Mouse (Mus musculus) bone marrow macrophage, adult 2 months (primary cell): ENCODE measurements around the gene Nphp3. TPM values are rescaled to one million over a fixed set of nuclear protein-coding genes. Genes with fewer than 3 reads are reported as not detected.

Experiments
- H3K27ac ChIP-seq: 2 replicates; pipeline ENCODE4 v1.5.1; 2012; ENCODE audit warnings: low read depth, low read length; ENCODE audit not compliant: insufficient read depth
- H3K4me1 ChIP-seq: 2 replicates; pipeline ENCODE4 v1.6.1; 2012; ENCODE audit warnings: low read length; ENCODE audit not compliant: control insufficient read depth, insufficient read depth
- H3K4me3 ChIP-seq: 2 replicates; pipeline ENCODE4 v1.5.1; 2012; ENCODE audit warnings: mild to moderate bottlenecking, low read length, moderate library complexity; ENCODE audit not compliant: insufficient read depth
- CTCF ChIP-seq: IDR thresholded peaks from 2 replicates; pipeline ENCODE4 v1.5.1; 2012; ENCODE audit warnings: low read depth, mild to moderate bottlenecking, low read length, moderate library complexity
- POLR2A ChIP-seq: IDR thresholded peaks from 2 replicates; pipeline ENCODE4 v1.6.1; 2012; ENCODE audit warnings: mild to moderate bottlenecking, low read depth, low read length, borderline replicate concordance
- polyA plus RNA-seq: library from polyadenylated mRNA; stranded (reverse); fragments of >200 nt; gene quantifications from 2 replicates; pipeline ENCODE4 v1.2.4, GENCODE M21; 2012; ENCODE audit not compliant: missing spikeins, insufficient read depth, insufficient read length

Gene Nphp3
- polyA plus RNA-seq, 1 experiment: 2.9 TPM

- Histone ChIP-seq H3K4me1 (peaks cover 6% of the 10 kb centered on the region), H3K4me3 (peak within 1 kb of the TSS; percentile 95), H3K27ac (peak within 1 kb of the TSS; percentile 44; the same call in 1 of the 2 replicates)
- TF ChIP-seq CTCF (no peak), POLR2A (no peak)
These were observed 60.3 kb downstream of the Nphp3 start, which contains the start of gene Uba5 for GRCm38 (mm10) chr9:104062430-104063243. TSS of gene Uba5 (minus strand) at chr9:104063134.

GRCm38 (mm10) chr9:104063244-104063961 lies 61.1 kb downstream of the Nphp3 start, which contains the start of gene Acad11:
TSS of gene Acad11 (plus strand) at chr9:104063377.
- Histone ChIP-seq H3K27ac (peak within 1 kb of the TSS; percentile 44; the same call in 1 of the 2 replicates), H3K4me1 (peaks cover 4% of the 10 kb centered on the region), H3K4me3 (peak within 1 kb of the TSS; percentile 95)
- TF ChIP-seq CTCF (no peak), POLR2A (no peak)

- Histone ChIP-seq H3K4me1 (peaks cover 4% of the 10 kb centered on the region), H3K4me3 (no peak overlapping the region), H3K27ac (no peak overlapping the region)
- TF ChIP-seq POLR2A (no peak), CTCF (no peak)
These were observed 62.2 kb downstream of the Nphp3 start for GRCm38 (mm10) chr9:104064571-104064970.

- Histone ChIP-seq H3K4me3 (no peak overlapping the region), H3K27ac (no peak overlapping the region), H3K4me1 (no peaks in the 10 kb centered on the region)
- TF ChIP-seq CTCF: no peak
- no peak for TF ChIP-seq POLR2A
These were observed 67.9 kb downstream of the Nphp3 start for GRCm38 (mm10) chr9:104070241-104070640.

GRCm38 (mm10) chr9:104070863-104071604 lies 68.7 kb downstream of the Nphp3 start:
- no peak overlapping the region for H3K4me3 ChIP-seq
- H3K4me1 ChIP-seq: no peaks in the 10 kb centered on the region
- TF ChIP-seq CTCF (no peak), POLR2A (no peak)
- no peak overlapping the region for H3K27ac ChIP-seq

- no peak overlapping the region for H3K27ac ChIP-seq
- no peaks in the 10 kb centered on the region for H3K4me1 ChIP-seq
- no peak overlapping the region for H3K4me3 ChIP-seq
- TF ChIP-seq POLR2A: no peak
- no peak for TF ChIP-seq CTCF
These were observed 73.5 kb downstream of the Nphp3 start for GRCm38 (mm10) chr9:104075808-104076207.

- TF ChIP-seq POLR2A (no peak), CTCF (no peak)
- H3K27ac ChIP-seq: no peak overlapping the region
- H3K4me1 ChIP-seq: no peaks in the 10 kb centered on the region
- no peak overlapping the region for H3K4me3 ChIP-seq
These were observed 76.4 kb downstream of the Nphp3 start for GRCm38 (mm10) chr9:104078780-104079179.

DNA sequence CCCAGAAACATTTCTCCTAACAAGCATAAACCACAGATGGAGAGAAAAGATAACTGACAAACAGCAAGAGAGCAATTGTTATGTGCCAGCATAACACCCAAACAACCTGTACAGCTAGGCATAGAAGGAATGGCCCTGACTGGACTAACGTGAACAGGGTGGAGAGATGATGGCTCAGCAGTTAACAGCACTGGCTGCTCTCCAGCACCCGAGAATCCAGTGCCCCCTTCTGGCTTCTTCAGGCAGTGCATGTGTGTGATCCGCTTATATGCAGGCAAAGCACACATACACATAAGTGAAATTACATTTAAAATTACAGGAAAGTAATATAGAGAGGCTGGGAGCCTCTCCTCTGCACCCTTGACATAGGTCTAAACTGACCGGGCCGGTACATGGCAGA lies 77.0 kb downstream of the Nphp3 start:
- TF ChIP-seq CTCF (peak; percentile 41; the same call in 1 of the 2 replicates), POLR2A (no peak)
- no peaks in the 10 kb centered on the region for H3K4me1 ChIP-seq
- no peak overlapping the region for H3K27ac ChIP-seq
- H3K4me3 ChIP-seq: no peak overlapping the region

DNA sequence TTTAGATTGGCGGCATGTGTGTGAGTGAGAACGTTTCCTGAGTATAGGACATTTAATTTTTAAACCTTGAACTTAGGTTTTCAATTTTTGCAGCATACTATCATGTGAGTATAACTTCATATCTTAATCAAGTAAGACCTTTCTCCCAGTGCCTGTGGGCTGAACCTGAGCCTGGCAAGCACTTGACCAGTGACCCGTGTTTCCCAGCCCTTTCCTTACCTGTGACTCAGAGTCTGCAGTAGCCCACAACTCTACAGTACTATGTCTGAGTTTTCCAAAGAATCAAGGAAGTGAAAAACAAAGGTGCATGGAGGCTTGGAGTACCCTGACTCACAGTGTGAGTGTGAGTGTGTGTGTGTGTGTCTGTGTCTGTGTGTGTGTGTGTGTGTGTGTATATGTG lies 77.7 kb downstream of the Nphp3 start:
- Histone ChIP-seq H3K27ac (no peak overlapping the region), H3K4me1 (no peaks in the 10 kb centered on the region), H3K4me3 (no peak overlapping the region)
- TF ChIP-seq CTCF: no peak
- TF ChIP-seq POLR2A: no peak
